Mouse (Mus musculus) embryo, embryonic 9.5 days (tissue): Measurements from ENCODE around the gene Col27a1.

Experiments
- DNase-seq: peaks from one replicate; pipeline ENCODE4 v3.0.0-alpha.2; 2017; ENCODE audit errors: extremely low spot score

The Col27a1 gene

GRCm38 (mm10) chr4:63310247-63310855 lies 96.5 kb downstream of the Col27a1 start:
- no peak for DNase-seq

- DNase-seq = no peak
Observed at GRCm38 (mm10) chr4:63311426-63311825, 97.6 kb downstream of the Col27a1 start.

DNA sequence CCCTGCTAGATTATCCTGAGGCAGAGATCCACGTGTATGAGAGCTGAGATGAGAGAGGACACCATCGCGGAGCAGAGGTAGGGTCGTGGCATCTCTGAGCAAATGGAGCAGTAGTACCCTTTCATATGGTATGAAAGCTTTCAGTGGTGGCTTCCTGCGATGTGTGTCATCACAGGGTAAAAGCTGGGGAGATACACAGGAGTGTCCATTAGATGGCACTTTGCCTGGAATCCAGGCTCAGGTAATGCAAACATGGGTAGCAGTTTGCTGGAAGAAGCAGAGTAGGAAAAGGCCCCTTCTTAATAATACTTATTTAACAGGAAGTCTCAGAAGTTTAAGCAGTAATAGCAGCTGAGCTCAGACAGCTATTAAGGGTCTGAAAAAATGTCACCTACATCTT lies 100.3 kb downstream of the Col27a1 start:
- DNase-seq = no peak

- no peak for DNase-seq
Observed at GRCm38 (mm10) chr4:63316076-63316746, 102.4 kb downstream of the Col27a1 start.

GRCm38 (mm10) chr4:63319566-63319965 lies 105.8 kb downstream of the Col27a1 start:
- peak; percentile 40 for DNase-seq

DNA sequence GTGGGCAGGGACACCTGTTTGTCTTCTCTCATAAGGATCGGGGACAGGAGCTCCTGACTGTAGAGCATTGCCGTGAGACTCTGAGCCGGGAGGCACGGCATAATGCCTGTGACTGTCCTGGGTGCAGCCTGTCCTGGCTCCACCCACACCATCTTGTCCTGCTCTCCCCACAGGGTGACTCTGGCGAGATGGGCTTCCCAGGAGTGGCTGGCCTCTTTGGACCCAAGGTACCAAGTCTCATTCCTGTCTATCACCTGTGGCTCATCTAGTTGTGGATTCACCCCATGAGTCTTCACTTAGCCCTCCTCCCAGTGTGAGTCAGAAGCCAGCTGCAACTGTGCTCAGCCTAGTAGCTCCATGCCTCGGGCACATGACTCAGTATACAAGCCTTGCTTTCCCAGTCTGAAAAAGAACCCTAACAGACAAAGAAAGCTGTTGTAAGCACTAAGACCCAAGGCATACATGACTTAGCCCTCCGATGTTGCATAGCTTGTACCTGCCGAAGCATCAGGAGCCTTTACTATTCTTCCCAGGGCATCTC lies 109.5 kb downstream of the Col27a1 start:
- DNase-seq = no peak

- DNase-seq = no peak
Observed at GRCm38 (mm10) chr4:63333403-63333802, 119.6 kb downstream of the Col27a1 start.

- no peak for DNase-seq
Observed at GRCm38 (mm10) chr4:63338414-63339076, 124.7 kb downstream of the Col27a1 start.

- DNase-seq = no peak
Observed at GRCm38 (mm10) chr4:63342491-63342890, 128.7 kb downstream of the Col27a1 start.

GRCm38 (mm10) chr4:63343608-63344007 lies 129.8 kb downstream of the Col27a1 start:
- DNase-seq = no peak

- DNase-seq = no peak
Observed at GRCm38 (mm10) chr4:63344295-63344694, 130.5 kb downstream of the Col27a1 start, which contains the start of gene Orm1. TSS of gene Orm1 (plus strand) at chr4:63344560.

DNA sequence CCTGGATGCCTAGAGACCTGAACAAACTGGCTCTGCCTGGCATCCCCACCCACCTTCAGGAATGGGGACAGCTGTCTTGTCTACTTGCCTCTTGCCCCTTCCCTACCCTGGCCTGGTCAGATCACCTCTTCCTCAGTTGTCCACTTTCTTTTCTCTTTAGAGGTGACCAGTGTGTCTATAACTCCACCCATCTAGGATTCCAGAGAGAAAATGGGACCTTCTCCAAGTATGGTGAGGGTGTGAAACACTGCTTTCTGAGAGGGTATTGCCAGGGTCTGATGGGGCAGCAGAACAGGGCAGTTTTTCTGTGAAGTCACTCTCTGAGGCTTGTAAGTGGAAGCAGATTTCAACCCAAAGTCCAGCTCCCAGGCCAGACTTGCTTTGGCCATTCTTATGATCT lies 131.5 kb downstream of the Col27a1 start:
- DNase-seq = no peak

GRCm38 (mm10) chr4:63346659-63347058 lies 132.9 kb downstream of the Col27a1 start:
- DNase-seq = no peak

- no peak for DNase-seq
Observed at GRCm38 (mm10) chr4:63348524-63348923, 134.7 kb downstream of the Col27a1 start.

- DNase-seq = no peak
Observed at GRCm38 (mm10) chr4:63355877-63356665, 142.3 kb downstream of the Col27a1 start, which contains the start of gene Orm3. TSS of gene Orm3 (plus strand) at chr4:63356162.

- no peak for DNase-seq
Observed at GRCm38 (mm10) chr4:63356981-63357570, 143.3 kb downstream of the Col27a1 start.

DNA sequence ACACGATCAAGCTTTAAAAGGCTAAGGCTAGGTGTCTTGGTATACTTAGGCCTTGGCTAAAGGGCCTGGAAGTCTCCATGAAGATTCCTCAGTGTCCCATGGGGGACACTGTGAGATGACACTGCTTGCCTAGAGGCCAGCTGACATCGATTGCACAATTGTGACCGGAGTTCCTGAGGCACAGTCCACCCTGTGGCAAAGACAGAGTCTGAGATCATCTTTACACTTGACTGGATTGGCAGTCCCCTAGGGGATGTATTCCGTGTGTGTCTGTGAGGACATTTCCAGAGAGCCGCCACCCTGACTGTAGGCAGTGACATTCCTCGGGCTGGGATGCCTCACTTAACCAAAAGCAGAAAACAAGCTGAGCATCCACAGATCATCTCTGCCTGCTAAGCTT lies 146.1 kb downstream of the Col27a1 start:
- DNase-seq = no peak

DNA sequence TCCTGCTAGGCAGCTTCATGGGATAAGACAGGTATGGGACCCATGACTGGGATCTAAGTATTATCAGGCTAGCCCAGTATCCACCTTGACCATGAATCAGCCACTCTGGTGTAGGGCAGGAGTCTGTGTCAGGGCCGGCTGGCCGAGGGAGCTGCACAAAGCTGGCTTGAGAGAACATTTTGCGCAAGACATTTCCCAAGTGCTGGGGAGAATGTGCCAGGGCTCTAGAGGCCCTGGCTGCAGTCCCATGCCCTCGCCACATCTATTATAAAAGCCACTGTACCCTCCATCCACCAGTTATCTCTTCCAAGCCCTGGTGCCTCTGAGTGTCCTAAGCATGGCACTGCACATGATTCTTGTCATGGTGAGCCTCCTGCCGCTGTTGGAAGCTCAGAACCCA lies 148.3 kb downstream of the Col27a1 start, which contains the start of gene Orm2:
Gene Orm2, plus strand, starts transcription at position 300 of the 400 bp plus-strand sequence.
- DNase-seq = no peak

- DNase-seq = peak; percentile 81
Observed at GRCm38 (mm10) chr4:63368577-63368976, 154.8 kb downstream of the Col27a1 start.

DNA sequence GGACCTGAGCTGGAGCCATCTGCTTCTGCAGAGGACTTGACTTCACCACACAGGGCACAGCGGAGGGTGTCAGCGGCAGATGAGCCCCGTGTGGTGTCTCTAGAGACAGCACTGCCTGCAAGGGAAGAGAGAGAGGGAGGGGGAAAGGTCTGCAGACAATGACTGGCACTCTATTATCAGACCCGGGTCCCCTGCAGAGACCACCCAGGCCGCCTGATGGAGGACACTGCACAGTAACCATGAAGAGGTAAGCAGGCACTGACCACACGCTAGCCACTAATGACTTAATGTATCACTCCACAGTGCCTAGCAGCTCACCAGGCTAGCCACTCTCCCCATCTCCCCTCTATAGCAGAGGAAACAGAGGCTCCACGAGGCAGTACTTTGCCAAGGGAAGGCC lies 157.1 kb downstream of the Col27a1 start:
- no peak for DNase-seq

DNA sequence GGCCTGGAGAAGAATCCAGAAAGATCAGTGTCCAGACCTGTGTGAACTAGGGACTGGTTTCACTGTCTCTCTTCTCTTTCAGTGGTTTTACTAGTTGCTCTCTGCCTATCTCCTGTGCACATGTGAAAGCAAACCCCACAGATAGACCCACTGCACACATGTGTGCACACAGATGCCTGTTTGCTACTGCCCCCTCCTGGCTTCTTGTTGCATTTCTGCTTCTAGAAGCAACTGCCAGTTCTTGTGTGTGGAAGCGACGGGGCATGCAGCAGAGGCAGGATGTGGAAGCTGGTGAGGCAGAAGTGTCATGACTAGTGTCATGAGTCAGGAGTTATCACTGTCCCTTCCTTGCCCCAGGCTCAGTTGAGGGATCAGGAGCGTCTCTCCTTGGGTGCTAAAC lies 158.1 kb downstream of the Col27a1 start:
- DNase-seq = peak; percentile 36
